Mouse (Mus musculus) lung, embryonic 15.5 days (tissue): ENCODE results near the gene Drc1. TPM values are rescaled to one million over a fixed set of nuclear protein-coding genes. Genes with fewer than 3 reads are reported as not detected.
A peak's percentile ranks its signal among the peaks of the same experiment; 100 is the strongest.

Experiments used
- ATAC-seq: fragments of 200-750 bp; cut with Nextera tagmentation; 2 replicates; pipeline ENCODE4 v1.8.0; 2017; ENCODE audit warnings: moderate number of reproducible peaks, borderline replicate concordance; ENCODE audit not compliant: low FRiP score, low TSS enrichment; ENCODE audit errors: extremely low read depth
- H3K27ac ChIP-seq: fragments of 300-500 bp; sonication (generic); 2 replicates; pipeline ENCODE4 v1.5.1; 2015; ENCODE audit warnings: moderate library complexity, mild to moderate bottlenecking, inconsistent platforms
- H3K27me3 ChIP-seq: fragments of 300-500 bp; sonication (generic); 2 replicates; pipeline ENCODE4 v1.6.1; 2015; ENCODE audit warnings: inconsistent platforms
- H3K36me3 ChIP-seq: fragments of 300-500 bp; sonication (generic); 2 replicates; pipeline ENCODE4 v1.6.1; 2015; ENCODE audit warnings: inconsistent platforms
- H3K4me1 ChIP-seq: fragments of 300-500 bp; sonication (generic); 2 replicates; pipeline ENCODE4 v1.6.1; 2015; ENCODE audit warnings: inconsistent platforms
- H3K4me2 ChIP-seq: fragments of 300-500 bp; sonication (generic); 2 replicates; pipeline ENCODE4 v1.6.1; 2015; ENCODE audit warnings: inconsistent platforms, mild to moderate bottlenecking, moderate library complexity
- H3K4me3 ChIP-seq: fragments of 300-500 bp; sonication (generic); 2 replicates; pipeline ENCODE4 v1.5.1; 2015; ENCODE audit warnings: mild to moderate bottlenecking, inconsistent platforms
- H3K9ac ChIP-seq: fragments of 300-500 bp; sonication (generic); 2 replicates; pipeline ENCODE4 v1.6.1; 2015; ENCODE audit warnings: inconsistent platforms
- H3K9me3 ChIP-seq: fragments of 300-500 bp; sonication (generic); 2 replicates; pipeline ENCODE4 v1.6.1; 2016; ENCODE audit warnings: inconsistent platforms
- WGBS: fragments of 180-500 bp; shearing (Covaris S2); methylation state at CpG from one replicate; pipeline ENCODE4 v1.1.7; 2015; 5-methylcytosine and 5-hydroxymethylcytosine counted together
- polyA plus RNA-seq: library from polyadenylated mRNA; unstranded; fragments of >200 nt; fragmentation: Nextera tagmentation; extraction: Ambion mirVana; gene quantifications from 2 replicates; pipeline ENCODE4 v1.2.1, GENCODE M21; 2015

Drc1 gene
- polyA plus RNA-seq, 1 experiment from 2014 or later = 2.7 TPM

DNA sequence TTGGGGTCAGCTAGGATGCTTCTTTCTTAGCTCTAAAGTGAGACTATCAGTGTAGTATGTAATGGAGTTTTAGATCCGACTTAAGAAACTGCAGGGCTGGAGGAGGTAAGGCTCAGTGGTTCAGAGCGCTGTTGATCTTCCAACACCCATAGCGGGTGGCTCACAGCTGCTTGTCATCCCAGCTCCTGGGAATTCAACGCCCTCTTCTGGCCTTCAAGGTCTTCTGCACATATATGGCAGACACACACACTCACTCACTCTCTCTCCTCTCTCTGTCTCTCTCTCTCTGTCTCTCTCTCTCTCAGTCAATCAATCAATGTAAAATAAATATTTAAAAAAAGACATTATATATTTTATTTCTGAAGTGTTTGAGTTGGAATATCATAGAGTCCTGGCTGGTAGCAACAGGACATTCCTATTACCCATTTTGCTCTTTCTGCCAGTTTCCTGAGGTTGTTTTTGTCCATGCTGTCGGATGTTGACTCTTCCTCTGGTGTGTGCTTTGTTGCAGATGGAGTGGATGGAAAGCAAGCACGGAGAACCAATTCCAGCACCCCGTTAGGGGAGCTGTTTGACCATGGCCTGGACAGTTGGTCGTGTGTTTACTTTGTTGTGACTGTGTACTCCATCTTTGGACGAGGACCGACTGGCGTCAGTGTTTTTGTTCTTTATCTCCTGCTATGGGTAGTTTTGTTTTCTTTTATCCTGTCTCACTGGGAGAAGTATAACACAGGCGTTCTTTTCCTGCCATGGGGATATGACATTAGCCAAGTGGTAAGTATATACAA lies 25.4 kb upstream of the Drc1 start:
- no peak overlapping the region for H3K9ac ChIP-seq
- no peaks in the 10 kb centered on the region for H3K4me1 ChIP-seq
- H3K4me3 ChIP-seq = no peak overlapping the region
- H3K27ac ChIP-seq = no peak overlapping the region
- WGBS = 42% methylated on average over 12 of the region's 12 CpGs
- H3K36me3 ChIP-seq = peaks cover 33% of the 10 kb centered on the region
- 0 out of 2 replicates have a peak, but pooled peaks have one; percentile 19 for ATAC-seq
- no peaks in the 10 kb centered on the region for H3K9me3 ChIP-seq
- no peaks in the 10 kb centered on the region for H3K27me3 ChIP-seq
- no peak overlapping the region for H3K4me2 ChIP-seq

DNA sequence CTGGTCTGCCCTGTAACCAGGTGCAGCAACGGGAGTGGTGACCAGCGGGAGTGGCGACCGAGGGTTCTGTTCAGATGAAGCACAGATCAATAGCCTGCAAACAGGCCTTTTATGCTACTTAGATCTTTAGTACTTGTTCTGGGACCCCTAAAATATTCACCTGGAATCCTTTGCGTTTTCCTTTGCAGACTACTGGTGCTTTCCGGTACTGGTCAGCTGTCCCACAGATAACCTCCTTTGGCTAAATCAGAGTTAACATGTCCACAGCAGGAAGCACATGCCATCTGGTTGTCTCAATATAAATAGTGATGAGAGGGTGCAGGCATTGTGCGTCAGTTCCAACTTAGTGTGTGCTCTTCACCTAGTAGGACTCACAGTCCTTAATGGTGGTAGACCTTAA lies 22.4 kb upstream of the Drc1 start:
- Histone ChIP-seq H3K4me1 (no peaks in the 10 kb centered on the region), H3K9me3 (no peaks in the 10 kb centered on the region), H3K27ac (no peak overlapping the region), H3K9ac (no peak overlapping the region), H3K4me3 (no peak overlapping the region), H3K4me2 (no peak overlapping the region), H3K36me3 (peaks cover 40% of the 10 kb centered on the region), H3K27me3 (no peaks in the 10 kb centered on the region)
- ATAC-seq = no peak
- WGBS = 86% methylated on average over 7 of the region's 7 CpGs

DNA sequence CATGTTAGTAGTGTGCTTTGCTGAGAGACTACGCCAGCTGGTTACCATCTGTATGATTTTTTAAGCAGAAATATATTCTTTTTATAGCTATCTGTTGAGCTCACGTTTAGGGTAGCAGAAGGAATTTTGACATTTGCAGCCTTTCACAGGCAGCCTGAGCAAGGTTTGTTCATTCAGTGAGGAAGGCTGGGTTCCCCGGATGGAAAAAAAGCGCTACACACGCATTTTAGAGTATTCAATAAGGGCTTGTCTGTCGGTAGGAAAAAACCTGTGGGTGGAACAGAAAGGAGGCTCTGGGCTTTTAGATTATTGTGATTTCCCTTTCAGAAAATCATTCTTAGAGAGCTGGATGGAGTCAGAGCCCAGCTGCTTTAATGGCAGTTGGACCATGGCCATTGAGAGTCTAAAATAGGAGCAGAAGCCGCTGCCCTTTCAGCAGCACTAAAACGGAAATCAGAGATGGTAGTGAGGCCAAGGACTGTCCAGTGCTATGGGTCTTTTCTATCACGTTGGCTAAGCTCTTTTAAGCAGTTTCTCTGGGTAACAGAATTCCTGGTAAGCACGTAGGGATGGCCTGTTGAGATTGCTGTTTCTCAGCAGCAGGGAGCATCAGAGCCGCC lies 10.5 kb upstream of the Drc1 start:
- Histone ChIP-seq H3K27me3 (no peaks in the 10 kb centered on the region), H3K4me2 (no peak overlapping the region), H3K4me3 (no peak overlapping the region), H3K4me1 (peaks cover 19% of the 10 kb centered on the region), H3K36me3 (peaks cover 17% of the 10 kb centered on the region), H3K9me3 (no peaks in the 10 kb centered on the region), H3K27ac (peak overlapping the region; percentile 26), H3K9ac (no peak overlapping the region)
- no peak for ATAC-seq
- 49% methylated on average over 11 of the region's 11 CpGs for WGBS

DNA sequence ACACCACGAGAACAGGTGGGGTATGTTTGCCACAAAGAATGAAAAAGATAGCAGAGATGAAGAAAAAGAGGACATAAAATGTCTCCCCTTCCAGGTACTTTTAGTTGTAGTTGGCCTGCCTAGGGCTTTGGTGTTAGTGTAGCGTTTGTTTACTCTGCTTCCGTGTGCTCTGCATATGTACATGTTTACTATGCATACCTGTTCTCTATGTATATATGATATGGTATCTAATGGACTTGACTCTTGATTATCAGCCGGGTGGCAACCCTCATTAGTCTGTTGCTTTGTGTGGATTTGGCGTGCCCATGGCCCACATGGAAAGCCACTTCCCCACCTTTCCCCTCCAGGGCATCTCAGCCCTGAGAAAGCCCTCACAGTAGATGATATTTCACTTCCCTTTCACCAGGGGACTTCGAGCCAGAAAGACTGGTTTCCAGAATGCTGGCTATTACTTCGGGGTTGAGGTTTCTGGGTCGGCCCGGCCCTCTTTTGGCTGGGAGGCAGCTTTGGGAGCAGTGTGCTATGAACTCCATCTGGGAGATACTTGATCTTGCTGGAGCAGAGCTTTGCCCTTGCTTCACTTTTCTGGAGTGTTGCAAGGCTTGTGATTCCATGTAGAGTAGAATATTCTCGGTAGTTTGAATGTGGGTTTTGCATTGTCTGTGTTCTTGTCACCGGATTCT lies 9.4 kb upstream of the Drc1 start:
- 77% methylated on average over 11 of the region's 11 CpGs for WGBS
- H3K27ac ChIP-seq = no peak overlapping the region
- H3K9me3 ChIP-seq = no peaks in the 10 kb centered on the region
- no peak for ATAC-seq
- peaks cover 19% of the 10 kb centered on the region for H3K4me1 ChIP-seq
- no peaks in the 10 kb centered on the region for H3K27me3 ChIP-seq
- no peak overlapping the region for H3K9ac ChIP-seq
- H3K4me2 ChIP-seq = no peak overlapping the region
- no peak overlapping the region for H3K4me3 ChIP-seq
- peaks cover 8% of the 10 kb centered on the region for H3K36me3 ChIP-seq

DNA sequence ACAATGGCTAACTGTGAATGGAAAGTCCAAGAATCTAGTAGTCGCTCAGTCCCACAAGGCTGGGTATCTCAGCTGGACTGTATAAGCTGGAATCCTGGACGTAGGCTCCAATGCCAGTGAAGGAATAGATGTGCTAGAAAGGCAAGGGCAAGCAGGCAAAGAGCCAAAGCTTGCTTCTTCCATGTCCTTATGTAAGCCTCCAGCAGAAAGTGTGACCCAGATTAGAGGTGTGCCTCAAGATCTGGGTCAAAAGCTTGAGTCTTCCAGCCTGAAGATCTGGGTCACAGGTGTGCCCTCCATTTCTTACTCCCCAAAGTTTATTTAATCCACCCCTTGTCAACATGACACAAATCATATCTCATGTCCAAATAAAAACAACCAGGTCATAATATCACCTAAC lies 4.8 kb upstream of the Drc1 start:
- Histone ChIP-seq H3K27me3 (no peaks in the 10 kb centered on the region), H3K27ac (no peak overlapping the region), H3K36me3 (no peaks in the 10 kb centered on the region), H3K4me1 (peaks cover 7% of the 10 kb centered on the region; the same call in 1 of the 2 replicates), H3K4me3 (no peak overlapping the region), H3K4me2 (no peak overlapping the region), H3K9ac (no peak overlapping the region), H3K9me3 (no peaks in the 10 kb centered on the region)
- WGBS = 87% methylated on average over 2 of the region's 2 CpGs
- ATAC-seq = no peak

DNA sequence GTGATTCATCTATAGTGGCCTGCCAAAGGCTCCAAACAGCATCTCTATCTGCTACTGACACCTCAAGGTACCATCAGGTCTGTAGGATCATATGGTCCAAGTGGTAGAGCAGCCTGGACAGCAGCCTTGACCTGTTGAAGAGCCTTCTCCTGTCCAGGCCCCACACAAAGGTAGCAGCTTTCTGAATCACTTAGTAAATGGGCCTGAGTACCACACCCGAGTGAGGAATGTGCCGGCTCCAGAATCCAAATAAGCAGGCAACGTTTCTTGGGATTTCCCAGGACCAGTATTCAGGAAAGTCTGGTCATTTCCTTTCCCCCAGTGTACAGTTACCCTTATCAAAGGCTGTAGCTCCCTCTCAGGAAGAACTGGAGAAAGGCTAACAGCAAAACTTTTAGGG lies 2.2 kb upstream of the Drc1 start:
- ATAC-seq = no peak
- Histone ChIP-seq H3K27me3 (no peaks in the 10 kb centered on the region), H3K36me3 (no peaks in the 10 kb centered on the region), H3K4me2 (no peak overlapping the region), H3K9me3 (no peaks in the 10 kb centered on the region), H3K4me3 (no peak overlapping the region), H3K27ac (no peak overlapping the region), H3K9ac (no peak overlapping the region), H3K4me1 (no peaks in the 10 kb centered on the region)
- 55% methylated on average over 3 of the region's 3 CpGs for WGBS

DNA sequence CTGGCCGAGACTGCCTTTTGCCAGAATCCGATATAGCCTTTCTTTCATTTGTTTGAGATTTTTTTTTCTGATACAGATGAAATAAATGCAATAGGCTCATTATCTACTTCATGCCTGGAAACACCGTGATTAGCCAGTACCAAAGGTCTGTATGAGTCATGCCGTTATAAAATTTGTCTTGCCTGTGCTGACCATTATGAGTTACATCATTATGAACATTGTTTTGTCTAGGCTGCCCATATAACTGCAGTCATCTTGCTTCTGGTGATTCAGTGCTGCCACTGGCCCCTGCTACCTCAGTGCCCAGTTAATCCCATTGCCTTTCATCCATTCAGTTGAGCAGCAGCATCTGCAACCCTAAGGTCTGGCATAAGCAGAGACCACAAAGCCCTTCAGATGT lies 1.7 kb upstream of the Drc1 start:
- Histone ChIP-seq H3K4me3 (no peak overlapping the region), H3K36me3 (no peaks in the 10 kb centered on the region), H3K27me3 (no peaks in the 10 kb centered on the region), H3K4me2 (no peak overlapping the region), H3K9me3 (no peaks in the 10 kb centered on the region), H3K27ac (no peak overlapping the region), H3K4me1 (no peaks in the 10 kb centered on the region), H3K9ac (no peak overlapping the region)
- no peak for ATAC-seq
- 84% methylated on average over 4 of the region's 4 CpGs for WGBS

DNA sequence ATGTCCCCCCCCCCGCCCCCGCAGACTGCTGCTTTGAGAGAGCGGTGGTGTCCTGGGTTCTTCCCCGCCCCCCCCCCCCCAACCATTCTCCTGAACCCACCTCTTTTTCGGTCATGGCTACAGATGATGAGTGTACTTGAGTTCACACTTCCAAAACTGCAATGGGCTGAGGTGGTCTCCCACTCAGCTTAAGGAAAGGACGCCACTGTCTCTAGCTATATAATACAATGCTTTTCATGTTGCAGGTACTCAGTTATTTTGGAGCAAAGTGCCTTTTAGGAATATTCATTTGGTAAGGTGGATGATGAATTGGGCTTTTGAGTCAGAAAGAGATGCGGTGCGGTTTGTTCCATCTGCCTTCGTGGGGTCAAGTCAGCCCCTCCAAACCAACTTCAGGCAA lies 324 bp upstream of the Drc1 start:
- no peaks in the 10 kb centered on the region for H3K4me1 ChIP-seq
- H3K36me3 ChIP-seq = no peaks in the 10 kb centered on the region
- H3K27me3 ChIP-seq = no peaks in the 10 kb centered on the region
- 0 out of 2 replicates have a peak, but pooled peaks cover 4% of the 10 kb centered on the region for H3K9me3 ChIP-seq
- no peak overlapping the region for H3K4me3 ChIP-seq
- H3K4me2 ChIP-seq = peak overlapping the region; percentile 61
- no peak overlapping the region for H3K27ac ChIP-seq
- ATAC-seq = no peak
- WGBS = 42% methylated on average over 9 of the region's 9 CpGs
- no peak overlapping the region for H3K9ac ChIP-seq

DNA sequence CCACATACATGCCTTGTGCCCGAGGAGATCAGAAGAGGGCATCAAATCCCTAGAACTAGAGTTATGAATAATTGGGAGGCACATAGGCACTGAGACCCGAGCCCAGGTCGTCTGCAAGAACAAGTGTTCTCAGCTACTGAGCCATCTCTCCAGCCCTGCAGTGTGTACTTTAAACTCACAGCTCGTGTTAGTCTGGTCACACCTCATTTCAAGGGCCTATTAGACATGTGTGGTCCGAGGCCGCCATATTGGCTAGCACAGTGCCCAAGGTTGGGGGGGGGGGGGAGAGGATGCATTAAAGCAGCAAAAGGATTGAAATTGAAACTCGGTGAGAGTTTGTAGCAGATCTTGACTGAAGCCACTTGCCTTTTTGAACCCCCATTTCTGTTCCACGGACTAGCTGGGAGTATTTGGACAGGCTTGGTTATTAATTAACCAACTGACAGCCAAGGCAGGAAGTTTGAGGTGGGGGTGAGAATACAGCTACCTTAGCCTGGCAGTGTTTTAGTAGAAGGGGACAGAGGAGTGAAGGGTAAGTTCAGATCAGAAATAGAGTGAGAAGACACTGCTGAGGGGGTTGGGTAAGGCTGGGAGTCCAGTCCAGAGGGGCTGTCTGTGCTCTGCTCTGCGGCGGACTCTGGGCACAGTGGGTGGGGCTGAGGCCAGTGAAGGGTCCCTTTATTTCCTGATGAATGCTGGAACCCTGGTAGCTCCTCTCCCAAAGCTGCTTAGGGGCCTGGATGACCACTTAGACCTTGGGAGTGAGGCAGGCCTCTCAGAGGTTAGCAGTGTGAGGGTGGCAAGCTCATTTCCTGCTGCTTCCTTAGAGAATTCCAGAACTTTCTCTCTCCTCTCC lies 5.0 kb downstream of the Drc1 start:
- WGBS = 42% methylated on average over 10 of the region's 10 CpGs
- 0 out of 2 replicates have a peak overlapping the region, but pooled peaks have one; percentile 1 for H3K4me2 ChIP-seq
- 0 out of 2 replicates have a peak, but pooled peaks cover 4% of the 10 kb centered on the region for H3K9me3 ChIP-seq
- no peak overlapping the region for H3K9ac ChIP-seq
- H3K4me3 ChIP-seq = no peak overlapping the region
- H3K36me3 ChIP-seq = no peaks in the 10 kb centered on the region
- peaks cover 4% of the 10 kb centered on the region; the same call in 1 of the 2 replicates for H3K4me1 ChIP-seq
- peak overlapping the region; percentile 54 for H3K27ac ChIP-seq
- ATAC-seq = peak; percentile 78
- H3K27me3 ChIP-seq = no peaks in the 10 kb centered on the region

DNA sequence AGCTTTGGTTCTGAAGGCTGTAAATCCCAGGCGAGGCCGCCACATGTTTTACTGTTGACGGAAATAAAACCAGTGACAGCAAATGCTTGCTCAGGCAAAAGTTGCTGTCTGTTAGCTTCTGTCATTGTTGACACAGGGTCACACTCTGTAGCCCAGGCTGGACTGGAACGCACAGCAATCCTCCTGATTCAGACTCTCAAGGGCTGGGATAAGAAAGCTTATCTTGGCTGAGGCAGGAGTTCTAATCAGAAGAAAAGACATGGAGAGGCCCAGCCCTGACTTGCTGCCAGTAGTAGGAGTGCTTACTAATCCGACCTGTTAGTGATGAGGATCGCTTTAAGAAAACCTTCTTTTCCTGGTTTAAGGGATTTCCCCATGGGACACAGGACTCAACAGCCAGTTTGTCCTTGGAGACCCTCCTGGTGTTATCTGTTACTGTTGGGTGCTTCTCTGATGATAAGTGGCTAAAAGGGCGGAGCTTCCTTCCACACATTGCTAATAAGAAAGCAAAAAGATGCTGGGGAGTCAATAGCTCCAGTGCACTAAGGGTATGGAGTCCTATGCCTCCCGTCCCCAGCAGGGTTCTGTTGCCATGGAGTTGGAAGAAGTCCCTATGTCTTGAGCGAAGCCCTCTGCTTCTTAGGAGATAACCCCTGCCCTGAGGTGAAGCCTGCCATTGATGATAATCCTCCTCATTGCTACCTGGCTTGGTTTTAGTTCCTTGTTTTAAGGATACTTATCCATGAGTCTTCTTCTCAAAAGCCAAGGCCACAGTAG lies 6.1 kb downstream of the Drc1 start:
- Histone ChIP-seq H3K36me3 (no peaks in the 10 kb centered on the region), H3K27me3 (no peaks in the 10 kb centered on the region), H3K4me2 (no peak overlapping the region), H3K9ac (no peak overlapping the region), H3K4me3 (no peak overlapping the region), H3K27ac (peak overlapping the region; percentile 54), H3K9me3 (0 out of 2 replicates have a peak, but pooled peaks cover 4% of the 10 kb centered on the region), H3K4me1 (peaks cover 4% of the 10 kb centered on the region; the same call in 1 of the 2 replicates)
- WGBS = 61% methylated on average over 9 of the region's 9 CpGs
- no peak for ATAC-seq

DNA sequence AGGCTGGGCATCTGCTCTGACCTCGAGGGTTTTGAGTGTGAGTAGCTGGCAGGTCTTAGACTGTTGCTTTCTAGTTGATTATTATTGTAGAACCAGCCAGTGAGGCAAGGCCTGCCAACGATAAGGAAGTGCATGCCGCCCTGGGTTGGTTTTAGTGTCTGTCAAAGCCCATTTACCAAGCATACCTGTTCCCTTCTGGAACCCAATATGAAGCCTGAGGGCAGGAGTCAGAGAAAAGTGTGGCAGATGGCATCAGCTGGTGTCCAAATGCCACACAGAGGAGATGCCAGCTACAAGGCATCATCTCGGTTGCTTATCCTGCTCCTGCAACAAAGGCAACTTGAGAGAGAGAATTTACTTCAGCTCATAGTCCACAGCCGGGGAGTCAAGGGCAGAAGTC lies 59.6 kb downstream of the Drc1 start:
- H3K9me3 ChIP-seq = no peaks in the 10 kb centered on the region
- no peak overlapping the region for H3K27ac ChIP-seq
- 75% methylated on average over 5 of the region's 5 CpGs for WGBS
- H3K27me3 ChIP-seq = 0 out of 2 replicates have a peak, but pooled peaks cover 7% of the 10 kb centered on the region
- H3K36me3 ChIP-seq = no peaks in the 10 kb centered on the region
- H3K4me1 ChIP-seq = peaks cover 8% of the 10 kb centered on the region; the same call in 1 of the 2 replicates
- ATAC-seq = no peak
- no peak overlapping the region for H3K4me2 ChIP-seq
- H3K4me3 ChIP-seq = no peak overlapping the region
- H3K9ac ChIP-seq = no peak overlapping the region
